Mouse (Mus musculus) midbrain, postnatal 0 days (tissue): ENCODE measurements around the gene Hsp90b1. TPM values are rescaled to one million over a fixed set of nuclear protein-coding genes. Genes with fewer than 3 reads are reported as not detected.
"Not testable (repeated sequence)": the region's sequence is repeated elsewhere in the genome, so short reads cannot be mapped to it uniquely, and the experiment has no call there.

Experiments
- ATAC-seq: fragments of 200-750 bp; cut with Nextera tagmentation; 2 replicates; pipeline ENCODE4 v1.8.0; 2017; ENCODE audit warnings: moderate number of reproducible peaks, mild to moderate bottlenecking, moderate TSS enrichment, moderate library complexity; ENCODE audit not compliant: low FRiP score
- DNase-seq: peaks from one replicate; pipeline ENCODE4 v3.0.0-alpha.2; 2015; ENCODE audit warnings: low spot score
- H3K27ac ChIP-seq: fragments of 300-500 bp; sonication (generic); 2 replicates; pipeline ENCODE4 v1.5.1; 2014; ENCODE audit warnings: low read depth, mild to moderate bottlenecking, low read length, mixed read lengths
- H3K27me3 ChIP-seq: fragments of 300-500 bp; sonication (generic); 2 replicates; pipeline ENCODE4 v1.6.1; 2014; ENCODE audit warnings: low read length, control low read depth, mixed read lengths; ENCODE audit not compliant: insufficient read depth
- H3K36me3 ChIP-seq: fragments of 300-500 bp; sonication (generic); 2 replicates; pipeline ENCODE4 v1.6.1; 2014; ENCODE audit warnings: low read length, control low read depth, mixed read lengths; ENCODE audit not compliant: insufficient read depth
- H3K4me1 ChIP-seq: fragments of 300-500 bp; sonication (generic); 2 replicates; pipeline ENCODE4 v1.6.1; 2014; ENCODE audit warnings: mild to moderate bottlenecking, control low read depth, antibody characterized with exemption, low read length, mixed read lengths; ENCODE audit not compliant: insufficient read depth
- H3K4me2 ChIP-seq: fragments of 300-500 bp; sonication (generic); 2 replicates; pipeline ENCODE4 v1.6.1; 2014; ENCODE audit warnings: low read depth, mild to moderate bottlenecking, low read length, mixed read lengths; ENCODE audit not compliant: poor library complexity, severe bottlenecking
- H3K4me3 ChIP-seq: fragments of 300-500 bp; sonication (generic); 2 replicates; pipeline ENCODE4 v1.5.1; 2014; ENCODE audit warnings: low read depth, mild to moderate bottlenecking, low read length, moderate library complexity
- H3K9ac ChIP-seq: fragments of 300-500 bp; sonication (generic); replicated peaks from 2 replicates; pipeline ENCODE4 v1.6.1; 2014; ENCODE audit warnings: mild to moderate bottlenecking, low read length, moderate library complexity, mixed read lengths; ENCODE audit not compliant: poor library complexity, severe bottlenecking
- H3K9me3 ChIP-seq: fragments of 300-500 bp; sonication (generic); 2 replicates; pipeline ENCODE4 v1.6.1; 2016; ENCODE audit warnings: low read length, control low read depth
- CTCF ChIP-seq: IDR thresholded peaks from 2 replicates; pipeline ENCODE4 v1.5.1; 2016; ENCODE audit warnings: antibody characterized with exemption, mild to moderate bottlenecking
- WGBS: fragments of 180-500 bp; shearing (Covaris S2); extraction: QIAGEN DNeasy Blood & Tissue Kit; methylation state at CpG from one replicate; pipeline ENCODE4 v1.1.7; 2014; 5-methylcytosine and 5-hydroxymethylcytosine counted together
- polyA plus RNA-seq: library from polyadenylated mRNA; unstranded; fragments of >200 nt; fragmentation: Nextera tagmentation; extraction: Ambion mirVana; gene quantifications from 2 replicates; pipeline ENCODE4 v1.2.1, GENCODE M21; 2015
- total RNA-seq: library from RNA; depleted of rRNA; stranded (reverse); fragments of >200 nt; gene quantifications from 2 replicates; pipeline ENCODE4 v1.2.3, GENCODE M21; 2014

The Hsp90b1 gene
- total and polyA plus RNA-seq, 2 experiments from 2014 or later = 126 to 222 TPM

- H3K4me2 ChIP-seq = peak overlapping the region; percentile 87
- H3K9me3 ChIP-seq = no peaks in the 10 kb centered on the region
- TF ChIP-seq CTCF = no peak
- peaks cover 6% of the 10 kb centered on the region; the same call in 1 of the 2 replicates for H3K4me1 ChIP-seq
- ATAC-seq (peak; percentile 4), DNase-seq (peak; percentile 55)
- WGBS = under 1% methylated on average over 33 of the region's 33 CpGs
- H3K27ac ChIP-seq = peak overlapping the region; percentile 85
- peak overlapping the region; percentile 89 for H3K9ac ChIP-seq
- H3K4me3 ChIP-seq = peak overlapping the region; percentile 76
- H3K27me3 ChIP-seq = no peaks in the 10 kb centered on the region
- peaks cover 24% of the 10 kb centered on the region for H3K36me3 ChIP-seq
These were observed 619 bp downstream of the Hsp90b1 start for GRCm38 (mm10) chr10:86704589-86705191.

GRCm38 (mm10) chr10:86704141-86704540 lies 1.2 kb downstream of the Hsp90b1 start:
- H3K27me3 ChIP-seq = no peaks in the 10 kb centered on the region
- H3K4me1 ChIP-seq = peaks cover 6% of the 10 kb centered on the region; the same call in 1 of the 2 replicates
- H3K9me3 ChIP-seq = no peaks in the 10 kb centered on the region
- H3K36me3 ChIP-seq = peaks cover 29% of the 10 kb centered on the region
- peak overlapping the region; percentile 76 for H3K4me3 ChIP-seq
- peak overlapping the region; percentile 87 for H3K4me2 ChIP-seq
- TF ChIP-seq CTCF = no peak
- no peak overlapping the region for H3K27ac ChIP-seq
- no peak for ATAC-seq
- 5% methylated on average over 8 of the region's 8 CpGs for WGBS
- H3K9ac ChIP-seq = peak overlapping the region; percentile 89
- DNase-seq = no peak

- no peak overlapping the region for H3K27ac ChIP-seq
- peaks cover 34% of the 10 kb centered on the region for H3K36me3 ChIP-seq
- H3K27me3 ChIP-seq = no peaks in the 10 kb centered on the region
- TF ChIP-seq CTCF = no peak
- peaks cover 6% of the 10 kb centered on the region; the same call in 1 of the 2 replicates for H3K4me1 ChIP-seq
- H3K9me3 ChIP-seq = no peaks in the 10 kb centered on the region
- ATAC-seq (no peak), DNase-seq (no peak)
- no peak overlapping the region for H3K9ac ChIP-seq
- H3K4me3 ChIP-seq = no peak overlapping the region
- 76% methylated on average over 4 of the region's 4 CpGs for WGBS
- H3K4me2 ChIP-seq = 0 out of 2 replicates have a peak overlapping the region, but pooled peaks have one; percentile 87
These were observed 1.9 kb downstream of the Hsp90b1 start for GRCm38 (mm10) chr10:86703375-86703774.

DNA sequence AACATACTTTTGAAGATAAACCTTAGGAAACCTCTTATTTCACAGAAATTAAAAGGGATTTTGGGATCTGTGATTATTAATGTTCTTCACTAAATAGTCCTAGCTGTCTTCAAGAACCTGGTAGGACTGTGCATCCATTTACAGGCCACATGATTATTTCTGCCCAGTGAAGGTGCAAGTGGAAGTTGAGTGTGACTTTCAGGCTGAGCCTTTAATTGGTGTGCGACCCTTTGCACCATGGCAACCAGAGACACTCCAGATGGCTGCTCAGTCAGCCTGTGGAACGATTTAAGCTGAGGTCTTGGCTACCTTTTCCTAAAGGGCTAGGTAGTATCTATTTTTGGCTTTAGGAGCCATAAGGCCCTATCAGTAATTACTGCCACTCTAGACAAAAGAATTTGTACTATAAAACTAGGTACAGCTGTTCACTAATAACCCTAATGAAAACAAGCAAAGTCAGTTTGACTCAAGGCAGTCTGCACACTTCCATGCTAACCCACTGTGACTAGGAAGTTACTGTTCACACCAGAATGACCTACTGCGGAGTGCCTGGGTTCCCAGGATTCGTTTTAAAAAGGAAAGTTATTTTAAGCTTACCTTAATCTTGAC lies 2.9 kb downstream of the Hsp90b1 start:
- TF ChIP-seq CTCF = no peak
- Histone ChIP-seq H3K4me1 (peaks cover 6% of the 10 kb centered on the region; the same call in 1 of the 2 replicates), H3K27ac (no peak overlapping the region), H3K9ac (no peak overlapping the region), H3K4me2 (no peak overlapping the region), H3K4me3 (no peak overlapping the region), H3K27me3 (no peaks in the 10 kb centered on the region), H3K36me3 (peaks cover 43% of the 10 kb centered on the region), H3K9me3 (no peaks in the 10 kb centered on the region)
- no peak for ATAC-seq
- 43% methylated on average over 4 of the region's 4 CpGs for WGBS
- DNase-seq = peak; percentile 58

DNA sequence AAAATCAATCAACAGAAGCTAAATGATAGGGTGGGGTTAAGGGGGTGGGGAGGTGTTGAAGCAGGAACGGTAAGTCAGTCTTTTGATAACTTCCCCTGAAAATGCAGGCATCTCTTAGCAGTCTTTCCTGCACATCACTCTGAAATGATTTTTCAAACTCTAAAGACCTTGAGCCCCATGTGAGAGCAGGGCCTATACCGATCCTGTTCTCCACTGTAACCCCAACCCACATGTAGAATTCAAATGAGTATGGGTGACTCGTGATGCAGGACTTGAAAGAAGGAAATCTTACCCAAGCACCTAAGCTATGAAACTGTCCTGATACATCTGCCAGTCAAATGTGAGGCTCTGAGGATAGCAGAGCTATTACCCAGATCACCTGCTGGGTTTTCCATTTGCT lies 4.3 kb downstream of the Hsp90b1 start:
- no peak overlapping the region for H3K4me3 ChIP-seq
- no peaks in the 10 kb centered on the region for H3K9me3 ChIP-seq
- ATAC-seq (no peak), DNase-seq (no peak)
- no peak overlapping the region for H3K9ac ChIP-seq
- H3K4me1 ChIP-seq = peaks cover 6% of the 10 kb centered on the region; the same call in 1 of the 2 replicates
- no peaks in the 10 kb centered on the region for H3K27me3 ChIP-seq
- TF ChIP-seq CTCF = no peak
- peaks cover 49% of the 10 kb centered on the region for H3K36me3 ChIP-seq
- WGBS = 56% methylated on average over 3 of the region's 3 CpGs
- no peak overlapping the region for H3K4me2 ChIP-seq
- H3K27ac ChIP-seq = no peak overlapping the region

DNA sequence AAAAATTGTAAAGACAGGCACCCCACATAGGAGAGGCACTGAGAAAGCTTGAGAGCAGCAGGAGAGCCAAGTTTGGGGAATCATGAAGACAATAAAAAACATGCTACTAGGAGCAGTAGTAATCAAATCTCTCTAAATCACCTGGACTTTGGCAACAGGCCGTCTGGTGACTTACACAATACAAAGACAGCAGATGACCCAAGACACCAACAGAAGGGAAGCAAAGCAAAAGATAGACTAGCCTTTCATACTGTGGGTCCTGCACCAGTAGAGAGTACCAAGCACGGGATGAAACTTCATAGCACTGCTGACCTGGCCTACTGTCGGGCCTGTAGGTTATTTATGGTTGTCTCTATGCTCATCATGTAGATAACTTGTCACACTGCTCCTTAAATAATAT lies 5.1 kb downstream of the Hsp90b1 start:
- Histone ChIP-seq H3K9ac (no peak overlapping the region), H3K4me2 (no peak overlapping the region), H3K36me3 (peaks cover 56% of the 10 kb centered on the region), H3K4me1 (peaks cover 6% of the 10 kb centered on the region; the same call in 1 of the 2 replicates), H3K27ac (no peak overlapping the region), H3K9me3 (no peaks in the 10 kb centered on the region), H3K4me3 (no peak overlapping the region), H3K27me3 (no peaks in the 10 kb centered on the region)
- DNase-seq (no peak), ATAC-seq (no peak)
- 74% methylated on average over 3 of the region's 3 CpGs for WGBS
- TF ChIP-seq CTCF = no peak

- H3K36me3 ChIP-seq, H3K27me3 ChIP-seq, ATAC-seq, H3K27ac ChIP-seq, H3K9me3 ChIP-seq, DNase-seq, H3K4me1 ChIP-seq: not testable (repeated sequence)
- WGBS = 19% methylated on average over 9 of the region's 9 CpGs
- H3K9ac ChIP-seq = peak overlapping the region; percentile 71
- H3K4me2 ChIP-seq = peak overlapping the region; percentile 60
- peak overlapping the region; percentile 65 for H3K4me3 ChIP-seq
These were observed 19.3 kb downstream of the Hsp90b1 start for GRCm38 (mm10) chr10:86686017-86686360.
